Mouse (Mus musculus) liver, embryonic 14.5 days (tissue): ENCODE results near the gene Gtf2i.

Experiments used
- CTCF ChIP-seq: IDR thresholded peaks from 2 replicates; pipeline ENCODE4 v1.5.1; 2016; ENCODE audit warnings: antibody characterized with exemption, low read depth, control low read depth
- EP300 ChIP-seq: IDR thresholded peaks from 2 replicates; pipeline ENCODE4 v1.6.1; 2016; ENCODE audit warnings: antibody characterized with exemption, low read depth

DNA sequence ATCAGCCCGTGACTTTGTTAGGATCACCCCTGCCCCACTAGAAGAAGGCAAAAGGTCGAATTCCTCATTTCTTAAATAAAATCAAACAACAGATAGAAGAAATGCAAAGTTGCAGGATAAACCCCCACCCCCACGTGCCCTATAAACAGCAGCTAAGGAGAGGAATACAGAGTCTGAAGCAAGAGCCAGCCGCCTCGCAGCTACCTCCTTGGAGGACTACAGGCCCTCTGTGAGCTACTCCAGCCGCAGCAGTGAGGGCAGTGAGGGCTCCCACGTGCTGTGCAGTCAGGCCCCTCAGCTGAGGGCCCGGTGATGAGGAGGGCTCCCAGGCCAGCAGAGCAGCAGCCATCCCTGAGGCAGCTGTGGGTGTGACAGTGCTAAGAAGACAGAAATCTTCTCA is 40.8 kb downstream of the Gtf2i start:
- no peak for TF ChIP-seq CTCF
- TF ChIP-seq EP300, result no peak
